ENCODE assay signal across 8 mouse cellular contexts in genomic region chr15:78942663-78943062, GRCm38 (mm10). TPM values are rescaled to one million over a fixed set of nuclear protein-coding genes. Genes with fewer than 3 reads are reported as not detected.
DNase-seq lines count a peak whose midpoint lies in the region; ATAC-seq and TF ChIP-seq lines count a peak whose summit lies in the region.

No protein-coding gene starts in this region.

- peak; percentile 59 for TF ChIP-seq CTCF in cortical plate, adult 2 months (IDR thresholded peaks at IDR 0.05; ENCODE audit: extremely low read depth, insufficient read depth, low read length)
- TF ChIP-seq CTCF in hindbrain, postnatal 0 days (IDR thresholded peaks at IDR 0.05; ENCODE audit: low read depth) = peak; percentile 88
- TF ChIP-seq CTCF in left cerebral cortex, adult 2 months (IDR thresholded peaks at IDR 0.05) = peak; percentile 97

- intact Hi-C loops in left cerebral cortex, adult 2 months (cut with DNase I) = loop anchor here (1.0 kb wide), 1 partner anchor 27 kb away; no protein-coding TSS in a partner anchor

- peaks cover 31% of the 10 kb centered on the region for H3K36me3 ChIP-seq in hindbrain, postnatal 0 days (ENCODE audit: insufficient read depth, low read length)

- no peak overlapping the region for H3K4me3 ChIP-seq in cortical plate, adult 2 months (ENCODE audit: insufficient read depth, low read length)
- no peak overlapping the region for H3K4me3 ChIP-seq in hindbrain, postnatal 0 days (ENCODE audit: low read length)
- H3K4me3 ChIP-seq in left cerebral cortex, adult 2 months = no peak overlapping the region

- H3K9me3 ChIP-seq in hindbrain, postnatal 0 days (ENCODE audit: low read length) = no peaks in the 10 kb centered on the region

- no peak for TF ChIP-seq POLR2A in cortical plate, adult 2 months (IDR thresholded peaks at IDR 0.05; ENCODE audit: extremely low read depth, insufficient read depth, low read length)

- H3K27me3 ChIP-seq in hindbrain, postnatal 0 days (ENCODE audit: insufficient read depth, low read length) = no peaks in the 10 kb centered on the region

- peak; percentile 74 for ATAC-seq in hindbrain, postnatal 0 days
- ATAC-seq in megakaryocyte, adult 5-6 weeks (ENCODE audit: poor library complexity, severe bottlenecking) = peak; percentile 65

- no peaks in the 10 kb centered on the region for H3K4me1 ChIP-seq in cortical plate, adult 2 months (ENCODE audit: control insufficient read depth, insufficient read depth, low read length)
- H3K4me1 ChIP-seq in hindbrain, postnatal 0 days (ENCODE audit: insufficient read depth, low read length) = peaks cover 5% of the 10 kb centered on the region; the same call in 1 of the 2 replicates

- WGBS in hindbrain, postnatal 0 days = 3% methylated on average over 9 of the region's 9 CpGs

- H3K27ac ChIP-seq in cortical plate, adult 2 months (ENCODE audit: insufficient read depth, low read length) = no peak overlapping the region
- H3K27ac ChIP-seq in hindbrain, postnatal 0 days = no peak overlapping the region
- 0 out of 2 replicates have a peak overlapping the region, but pooled peaks have one; percentile 53 for H3K27ac ChIP-seq in left cerebral cortex, adult 2 months

- H3K4me2 ChIP-seq in hindbrain, postnatal 0 days (ENCODE audit: low read depth, low read length) = peak overlapping the region; percentile 52

- peak; percentile 82 for DNase-seq in ZHBTc4 (ENCODE audit: low read depth, low spot score)
- peak; percentile 64 to 74 for DNase-seq in gastrocnemius, adult 8-10 months (ENCODE audit: low spot score in 2 of 2)
- peak; percentile 87 for DNase-seq in hindbrain, postnatal 0 days (ENCODE audit: low spot score)
- DNase-seq in left cerebral cortex, adult 2 months (ENCODE audit: extremely low spot score in 1 of 2, low spot score in 2 of 2) = peak; percentile 78 to 81
- peak; percentile 84 to 86 for DNase-seq in right cerebral cortex, adult 2 months (ENCODE audit: low spot score in 2 of 2)
- peak; percentile 67 to 86 for DNase-seq in urinary bladder, postnatal 4 days (ENCODE audit: low spot score in 2 of 2)

- 0 out of 2 replicates have a peak overlapping the region, but pooled peaks have one; percentile 37 for H3K9ac ChIP-seq in hindbrain, postnatal 0 days (replicated peaks; ENCODE audit: low read length)

RNA-seq across cellular contexts. Expression of gene Triobp, which starts 4.9 kb away (rescaled TPM):
- 10.3 and 11.0 TPM in 2 replicates for polyA plus RNA-seq in cortical plate, adult 2 months (2012; rRNA removed)
- 10 to 100 TPM; 38.3 to 69.6 (median 41.9) TPM for total RNA-seq in gastrocnemius, adult 8-10 months (2022)
- 42.0 and 57.6 TPM in 2 replicates for total RNA-seq in hindbrain, postnatal 0 days (2014; rRNA removed)
- 19.0 and 20.7 TPM in 2 replicates for polyA plus RNA-seq in hindbrain, postnatal 0 days (2015; fragmentation: Nextera tagmentation; extraction: Ambion mirVana)
- 10 to 100 TPM; 11.8 to 12.7 TPM for total RNA-seq in left cerebral cortex, adult 2 months (2021)
- total RNA-seq in megakaryocyte, adult 5-6 weeks (2015) = 99.4 and 106 TPM in 2 replicates
- total RNA-seq in megakaryocyte, adult 5-6 weeks (2017) = 36.6 and 41.5 TPM in 2 replicates

RNA-seq across cellular contexts. Expression of gene Nol12, which starts 7.9 kb away (rescaled TPM):
- polyA plus RNA-seq in cortical plate, adult 2 months (2012; rRNA removed) = 38.9 and 39.5 TPM in 2 replicates
- 10 to 100 TPM; 24.0 to 31.2 (median 28.1) TPM for total RNA-seq in gastrocnemius, adult 8-10 months (2022)
- total RNA-seq in hindbrain, postnatal 0 days (2014; rRNA removed) = 4.7 and 8.8 TPM in 2 replicates
- 54.8 and 56.4 TPM in 2 replicates for polyA plus RNA-seq in hindbrain, postnatal 0 days (2015; fragmentation: Nextera tagmentation; extraction: Ambion mirVana)
- 10 to 100 TPM; 36.2 to 38.8 TPM for total RNA-seq in left cerebral cortex, adult 2 months (2021)
- 28.2 and 32.4 TPM in 2 replicates for total RNA-seq in megakaryocyte, adult 5-6 weeks (2015)
- 12.6 and 16.0 TPM in 2 replicates for total RNA-seq in megakaryocyte, adult 5-6 weeks (2017)

RNA-seq across cellular contexts. Expression of gene Lgals1, which starts 16.1 kb away (rescaled TPM):
- 42.9 and 44.4 TPM in 2 replicates for polyA plus RNA-seq in cortical plate, adult 2 months (2012; rRNA removed)
- 100 to 1,000 TPM; 214 to 406 (median 281) TPM for total RNA-seq in gastrocnemius, adult 8-10 months (2022)
- total RNA-seq in hindbrain, postnatal 0 days (2014; rRNA removed) = 67.6 and 91.5 TPM in 2 replicates
- 141 and 144 TPM in 2 replicates for polyA plus RNA-seq in hindbrain, postnatal 0 days (2015; fragmentation: Nextera tagmentation; extraction: Ambion mirVana)
- total RNA-seq in left cerebral cortex, adult 2 months (2021) = 10 to 100 TPM; 19.8 to 20.4 TPM
- total RNA-seq in megakaryocyte, adult 5-6 weeks (2015) = 851 and 870 TPM in 2 replicates
- total RNA-seq in megakaryocyte, adult 5-6 weeks (2017) = 1,185 and 1,205 TPM in 2 replicates

RNA-seq across cellular contexts. Expression of gene Pdxp, which starts 28.9 kb away (rescaled TPM):
- 226 and 238 TPM in 2 replicates for polyA plus RNA-seq in cortical plate, adult 2 months (2012; rRNA removed)
- 1 to 10 TPM; 1.7 to 2.7 (median 2.1) TPM for total RNA-seq in gastrocnemius, adult 8-10 months (2022)
- 300 and 339 TPM in 2 replicates for total RNA-seq in hindbrain, postnatal 0 days (2014; rRNA removed)
- 124 and 141 TPM in 2 replicates for polyA plus RNA-seq in hindbrain, postnatal 0 days (2015; fragmentation: Nextera tagmentation; extraction: Ambion mirVana)
- 100 to 1,000 TPM; 165 to 171 TPM for total RNA-seq in left cerebral cortex, adult 2 months (2021)
- total RNA-seq in megakaryocyte, adult 5-6 weeks (2015) = 3.5 and 5.1 TPM in 2 replicates
- total RNA-seq in megakaryocyte, adult 5-6 weeks (2017) = 2.1 and 2.6 TPM in 2 replicates

RNA-seq across cellular contexts. Expression of gene Sh3bp1, which starts 43.1 kb away (rescaled TPM):
- 39.5 and 42.2 TPM in 2 replicates for polyA plus RNA-seq in cortical plate, adult 2 months (2012; rRNA removed)
- 1 to 10 TPM in 2 of 4 experiments, under 1 TPM in 2; 0.80 to 1.7 (median 1.2) TPM for total RNA-seq in gastrocnemius, adult 8-10 months (2022)
- 2.4 and 6.2 TPM in 2 replicates for total RNA-seq in hindbrain, postnatal 0 days (2014; rRNA removed)
- polyA plus RNA-seq in hindbrain, postnatal 0 days (2015; fragmentation: Nextera tagmentation; extraction: Ambion mirVana) = 4.4 and 5.5 TPM in 2 replicates
- total RNA-seq in left cerebral cortex, adult 2 months (2021) = 10 to 100 TPM; 35.0 to 37.7 TPM
- total RNA-seq in megakaryocyte, adult 5-6 weeks (2015) = 46.5 and 53.3 TPM in 2 replicates
- 34.0 and 38.2 TPM in 2 replicates for total RNA-seq in megakaryocyte, adult 5-6 weeks (2017)
